In the genomic region with DNA sequence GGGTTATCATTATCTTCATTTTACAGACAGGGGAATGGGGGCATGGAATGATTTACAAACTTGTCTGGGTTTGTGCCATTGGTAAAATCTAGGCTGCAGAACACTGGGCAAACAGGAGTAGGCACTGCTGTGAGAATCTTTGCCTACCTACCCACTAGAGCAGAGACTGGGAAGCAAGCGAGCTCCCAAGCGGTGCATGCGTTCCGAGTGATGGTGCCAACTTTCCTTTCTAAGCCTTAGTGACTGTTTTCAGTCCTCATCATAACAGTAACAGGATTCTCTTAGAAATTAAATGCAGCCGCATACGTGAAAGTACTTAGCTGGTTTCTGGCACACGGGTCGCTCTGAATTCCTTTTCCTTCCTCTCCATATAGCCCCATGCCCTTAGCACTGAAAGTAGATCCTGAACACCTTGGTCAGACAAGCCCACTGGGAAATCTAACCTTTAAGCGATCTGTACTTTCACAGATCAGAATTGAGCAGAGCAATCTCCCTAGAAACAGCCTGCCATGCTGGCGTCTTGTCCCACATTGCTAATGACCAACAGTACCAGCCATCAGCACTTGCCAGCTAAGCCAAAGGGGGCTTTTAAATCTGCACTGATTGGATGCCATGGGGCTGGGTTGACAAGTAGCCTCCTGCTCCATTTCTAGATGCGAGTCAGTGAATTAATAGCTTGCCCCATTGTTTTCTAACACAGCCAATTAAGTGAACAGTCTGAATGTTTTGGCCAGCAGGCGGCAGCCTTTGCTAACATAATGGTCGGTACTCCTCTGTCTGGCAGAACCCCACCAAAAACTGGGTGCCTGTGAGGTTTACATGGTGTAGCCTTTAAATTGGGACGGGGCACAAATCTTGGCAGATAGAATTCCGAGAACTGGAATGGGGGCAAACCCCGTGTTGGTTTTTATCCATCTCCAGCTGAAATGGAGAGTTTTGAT, we compare ENCODE assay signal across 8 mouse cellular contexts. TPM values are rescaled to one million over a fixed set of nuclear protein-coding genes. Genes with fewer than 3 reads are reported as not detected.
DNase-seq lines count a peak whose midpoint lies in the region; ATAC-seq lines count a peak whose summit lies in the region.

No protein-coding gene starts in this region.

- 47% methylated on average over 16 of the region's 16 CpGs for WGBS in hindbrain, embryonic 14.5 days

- H3K4me1 ChIP-seq in hindbrain, embryonic 14.5 days (replicated peaks; ENCODE audit: control insufficient read depth, insufficient read depth, low read length), result peaks cover 16% of the 10 kb centered on the region

- peak overlapping the region; percentile 44 for H3K4me2 ChIP-seq in hindbrain, embryonic 14.5 days (replicated peaks)

- no peaks in the 10 kb centered on the region for H3K9me3 ChIP-seq in hindbrain, embryonic 14.5 days (ENCODE audit: control insufficient read depth, low read length)

- peak overlapping the region; percentile 53 for H3K9ac ChIP-seq in hindbrain, embryonic 14.5 days

- DNase-seq in Muller cell, postnatal 12 days (ENCODE audit: inconsistent ontology term), result peak; percentile 82
- DNase-seq in cerebellum, postnatal 10 days, result peak; percentile 95 to 97
- DNase-seq in frontal cortex, postnatal 36 days (ENCODE audit: low spot score in 2 of 2), result peak; percentile 90 to 96
- DNase-seq in hindbrain, embryonic 14.5 days (ENCODE audit: low spot score), result peak; percentile 96
- DNase-seq in layer of hippocampus, postnatal 25 days (ENCODE audit: extremely low spot score in 1 of 2, low spot score in 1 of 2), result peak; percentile 87 to 99
- DNase-seq in lung, postnatal 4 days, result peak; percentile 75 to 87
- DNase-seq in right cerebral cortex, adult 18-20 months, result peak; percentile 88
- DNase-seq in urinary bladder, adult 18-20 months (ENCODE audit: low spot score in 2 of 2), result peak; percentile 76 to 80

- H3K4me3 ChIP-seq in hindbrain, embryonic 14.5 days (replicated peaks; ENCODE audit: low read length), result 0 out of 2 replicates have a peak overlapping the region, but pooled peaks have one; percentile 10

- H3K27me3 ChIP-seq in hindbrain, embryonic 14.5 days (ENCODE audit: control insufficient read depth, insufficient read depth, low read length), result no peaks in the 10 kb centered on the region

- ATAC-seq in hindbrain, embryonic 14.5 days (ENCODE audit: low FRiP score), result peak; percentile 86

- peak overlapping the region; percentile 73 for H3K27ac ChIP-seq in hindbrain, embryonic 14.5 days

- no peaks in the 10 kb centered on the region for H3K36me3 ChIP-seq in hindbrain, embryonic 14.5 days (replicated peaks; ENCODE audit: control insufficient read depth, insufficient read depth)

RNA-seq across cellular contexts. Expression of a gene that starts 21.7 kb away (rescaled TPM):
- 20.9 and 28.9 TPM in 2 replicates for polyA plus RNA-seq in hindbrain, embryonic 14.5 days (2014; fragmentation: Nextera tagmentation; extraction: Ambion mirVana)
- total RNA-seq in layer of hippocampus, postnatal 25 days (2021), result 10 to 100 TPM; 18.6 to 23.9 TPM

RNA-seq across cellular contexts. Expression of a gene that starts 22.5 kb away (rescaled TPM):
- polyA plus RNA-seq in hindbrain, embryonic 14.5 days (2014; fragmentation: Nextera tagmentation; extraction: Ambion mirVana), result 14.9 and 16.0 TPM in 2 replicates
- 10 to 100 TPM; 11.3 to 12.0 TPM for total RNA-seq in layer of hippocampus, postnatal 25 days (2021)

RNA-seq across cellular contexts. Expression of a gene that starts 51.2 kb away (rescaled TPM):
- polyA plus RNA-seq in hindbrain, embryonic 14.5 days (2014; fragmentation: Nextera tagmentation; extraction: Ambion mirVana), result 23.1 and 28.8 TPM in 2 replicates
- 10 to 100 TPM; 23.0 to 24.5 TPM for total RNA-seq in layer of hippocampus, postnatal 25 days (2021)

Comparison
In these comparisons a context has a peak if more than half of its experiments do, and no peak if none do; other contexts are left out.
1. Peak in every context shown above with its lines: DNase-seq, ATAC-seq, H3K4me3 ChIP-seq and H3K27ac ChIP-seq.